Mouse (Mus musculus): ENCODE data around the gene Stard8. TPM values are rescaled to one million over a fixed set of nuclear protein-coding genes. Genes with fewer than 3 reads are reported as not detected.
"Not testable (repeated sequence)": the region's sequence is repeated elsewhere in the genome, so short reads cannot be mapped to it uniquely, and the experiment has no call there.

Gene Stard8
- 31.1 and 32.3 TPM in 2 replicates for total RNA-seq (2021)
- long read RNA-seq, experiment 1, full-length matches to known transcripts: 5 of 9 reads
- long read RNA-seq, experiment 1, partial matches to known transcripts: 3 of 9 reads
- long read RNA-seq, experiment 1, other reads (novel, unspliced or antisense): 1 of 9 reads
- long read RNA-seq, experiment 2, full-length matches to known transcripts: 7 of 15 reads
- long read RNA-seq, experiment 2, partial matches to known transcripts: 6 of 15 reads
- long read RNA-seq, experiment 2, other reads (novel, unspliced or antisense): 2 of 15 reads

- DNase-seq: peak; percentile 37
Measured at GRCm38 (mm10) chrX:99003046-99003445, at the start of gene Stard8. TSS of gene Stard8 (plus strand) at chrX:99003248.

DNA sequence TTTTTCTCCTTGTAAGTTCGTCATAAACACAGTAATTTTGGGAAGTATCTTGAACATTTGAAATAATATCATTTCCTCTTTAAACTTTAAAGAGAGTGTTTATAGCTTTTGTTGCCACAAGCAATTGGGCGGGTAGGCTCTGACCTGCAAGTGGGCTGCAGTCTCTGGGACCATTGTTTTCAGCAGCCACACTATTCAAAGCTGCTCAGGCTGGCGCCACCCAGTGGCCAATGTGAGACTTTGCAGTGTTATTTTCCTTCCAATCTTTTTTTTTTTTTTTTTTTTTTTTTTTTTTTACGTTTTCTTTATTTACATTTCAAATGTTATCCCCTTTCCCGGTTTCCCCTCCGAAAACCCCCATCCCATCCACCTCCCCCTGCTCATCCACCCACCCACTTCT is 49.1 kb upstream of the Stard8 start:
- peak; percentile 36 for DNase-seq

DNA sequence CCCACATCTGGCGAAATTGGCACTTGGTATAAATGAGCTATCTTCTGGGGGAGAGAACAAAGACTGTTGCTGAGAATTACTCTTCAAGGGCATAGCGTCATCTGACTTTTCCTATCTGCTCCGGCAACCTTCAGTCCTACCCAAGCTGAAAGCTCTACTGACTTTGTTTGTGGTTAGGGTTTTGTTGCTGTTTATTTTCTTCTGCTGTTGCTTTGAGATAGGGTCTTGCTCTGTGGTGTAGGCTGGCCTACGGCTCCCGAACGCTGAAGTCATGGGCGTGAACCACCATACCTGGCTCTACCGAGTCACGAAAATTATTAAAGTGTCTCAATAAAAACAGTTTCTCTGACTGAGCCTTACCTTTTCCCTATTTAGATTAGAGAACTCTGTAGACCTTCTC is 44.8 kb upstream of the Stard8 start:
- no peak for DNase-seq

- DNase-seq: no peak
Measured at GRCm38 (mm10) chrX:98959050-98959449, 44.0 kb upstream of the Stard8 start.

- no peak for DNase-seq
Measured at GRCm38 (mm10) chrX:98963742-98964141, 39.3 kb upstream of the Stard8 start.

GRCm38 (mm10) chrX:98964513-98964912 is 38.5 kb upstream of the Stard8 start:
- DNase-seq: no peak

DNA sequence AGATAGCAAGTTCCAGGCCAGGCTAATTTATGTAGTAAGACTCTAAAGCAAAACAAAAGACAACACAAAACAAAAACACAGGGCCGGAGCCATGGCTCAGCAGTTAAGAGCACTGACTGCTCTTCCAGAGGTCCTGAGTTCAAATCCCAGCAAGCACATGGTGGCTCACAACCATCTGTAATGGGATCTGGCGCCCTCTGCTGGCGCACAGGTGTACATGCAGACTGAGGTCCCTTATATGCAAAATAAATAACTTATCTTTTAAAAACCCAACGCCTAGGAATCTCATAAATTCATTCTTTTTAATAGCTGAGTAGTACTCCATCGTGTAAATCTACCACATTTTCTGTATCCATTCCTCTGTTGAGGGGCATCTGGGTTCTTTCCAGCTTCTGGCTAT is 16.4 kb upstream of the Stard8 start:
- not testable (repeated sequence) for DNase-seq

DNA sequence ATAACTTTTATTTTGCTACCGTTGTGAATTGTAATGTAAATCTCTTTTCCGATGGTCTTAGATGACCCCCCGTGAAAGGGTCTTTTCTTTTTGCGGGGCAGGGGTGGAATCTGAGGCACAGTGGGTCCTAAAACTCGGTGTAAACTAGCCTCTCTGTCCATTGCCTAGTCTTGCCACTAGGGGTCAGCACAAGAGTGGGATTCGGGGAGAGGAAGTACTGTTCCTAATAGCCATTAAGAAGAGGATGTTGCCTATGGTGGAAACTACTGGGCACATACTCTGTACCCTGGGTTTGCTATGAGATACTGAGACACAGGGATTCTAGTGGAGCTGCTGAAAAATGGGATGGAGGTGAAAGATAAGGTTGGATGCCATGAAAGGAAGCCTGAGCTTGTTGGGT is 13.5 kb upstream of the Stard8 start:
- DNase-seq: peak; percentile 75

- no peak for DNase-seq
Measured at GRCm38 (mm10) chrX:99002065-99002464, 983 bp upstream of the Stard8 start.

- DNase-seq: no peak
Measured at GRCm38 (mm10) chrX:99010581-99010980, 7.5 kb downstream of the Stard8 start.

DNA sequence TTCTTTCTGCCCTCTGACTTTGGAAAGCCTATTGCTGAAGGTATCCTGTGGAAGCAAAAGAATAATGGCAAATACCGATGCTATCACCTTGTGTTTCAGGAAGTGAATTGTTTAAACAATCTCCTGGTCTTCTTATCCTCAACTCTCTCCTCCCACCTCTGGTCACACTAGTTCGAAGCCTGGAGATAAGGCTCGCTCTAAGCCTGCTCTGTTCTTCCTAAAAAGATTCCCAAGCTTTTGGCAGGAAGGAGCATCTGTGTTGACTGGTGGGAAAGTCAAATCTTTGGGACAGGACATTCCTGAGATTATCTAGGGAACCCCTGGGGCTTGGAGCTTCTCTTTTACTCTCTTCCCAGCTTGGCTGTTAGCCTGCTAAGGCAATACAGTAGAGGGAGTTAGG is 8.2 kb downstream of the Stard8 start:
- no peak for DNase-seq

DNA sequence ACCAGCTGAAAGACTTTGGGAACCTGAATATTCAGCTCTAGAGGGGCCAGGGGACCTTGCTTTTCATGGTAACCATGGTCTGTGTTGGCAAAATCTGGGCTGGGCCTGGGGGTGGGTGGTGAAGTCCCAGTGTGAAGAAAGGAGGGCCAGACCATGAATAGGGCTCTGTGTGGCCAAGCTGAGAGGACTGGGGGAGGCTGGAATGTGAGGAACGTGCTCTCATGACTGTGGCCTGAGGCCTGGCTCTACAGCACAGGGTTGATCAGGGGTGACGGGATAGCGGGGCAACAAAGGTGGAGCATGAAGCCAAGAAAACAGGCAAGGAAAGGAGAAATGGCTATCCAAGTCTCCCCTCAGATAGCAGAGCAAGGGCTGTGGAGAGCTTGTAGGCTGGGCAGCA is 9.4 kb downstream of the Stard8 start:
- no peak for DNase-seq

GRCm38 (mm10) chrX:99015705-99016104 is 12.7 kb downstream of the Stard8 start:
- DNase-seq: no peak

- no peak for DNase-seq
Measured at GRCm38 (mm10) chrX:99016987-99017386, 13.9 kb downstream of the Stard8 start.

GRCm38 (mm10) chrX:99017874-99018273 is 14.8 kb downstream of the Stard8 start:
- DNase-seq: no peak

DNA sequence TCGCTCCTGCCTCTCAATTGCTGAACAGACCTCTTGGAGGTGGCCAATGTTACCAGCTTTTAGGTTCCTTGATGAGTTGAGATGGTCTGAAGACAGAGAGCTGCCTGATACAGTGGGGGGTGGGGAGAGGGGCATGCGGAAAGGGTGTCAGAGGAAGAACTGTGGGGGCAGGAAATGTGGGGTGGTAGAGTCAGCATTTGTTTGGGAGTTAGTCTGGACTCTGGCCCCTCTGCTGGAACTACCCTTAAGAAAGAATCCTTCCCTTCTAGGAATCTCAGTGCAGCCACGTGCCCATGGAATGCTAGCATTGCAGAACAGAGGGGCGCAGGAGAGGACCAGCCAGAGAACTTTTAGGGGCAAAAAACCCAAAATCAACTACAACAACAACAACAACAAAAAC is 16.3 kb downstream of the Stard8 start:
- DNase-seq: no peak

GRCm38 (mm10) chrX:99020215-99020614 is 17.2 kb downstream of the Stard8 start:
- DNase-seq: no peak

DNA sequence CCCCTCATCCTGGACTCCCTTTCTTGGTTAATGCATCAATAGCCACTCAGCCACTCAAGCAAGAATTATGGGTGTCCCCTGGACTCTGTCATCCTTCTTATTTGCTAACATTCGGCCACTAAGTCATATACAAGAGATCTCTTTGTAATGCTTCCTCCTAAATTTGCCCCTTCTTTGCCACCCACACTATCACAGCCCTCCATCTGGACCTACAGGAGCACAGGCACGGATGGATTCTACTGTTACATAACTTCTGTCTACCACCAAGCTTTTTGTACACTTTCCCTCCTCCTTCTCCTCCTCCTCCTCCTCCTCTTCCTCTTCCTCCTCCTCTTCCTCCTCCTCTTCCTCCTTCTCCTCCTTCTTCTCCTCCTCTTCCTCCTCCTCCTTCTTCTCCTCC is 18.5 kb downstream of the Stard8 start:
- DNase-seq: no peak

GRCm38 (mm10) chrX:99023951-99024350 is 20.9 kb downstream of the Stard8 start:
- DNase-seq: no peak

- no peak for DNase-seq
Measured at GRCm38 (mm10) chrX:99035407-99035806, 32.4 kb downstream of the Stard8 start.

DNA sequence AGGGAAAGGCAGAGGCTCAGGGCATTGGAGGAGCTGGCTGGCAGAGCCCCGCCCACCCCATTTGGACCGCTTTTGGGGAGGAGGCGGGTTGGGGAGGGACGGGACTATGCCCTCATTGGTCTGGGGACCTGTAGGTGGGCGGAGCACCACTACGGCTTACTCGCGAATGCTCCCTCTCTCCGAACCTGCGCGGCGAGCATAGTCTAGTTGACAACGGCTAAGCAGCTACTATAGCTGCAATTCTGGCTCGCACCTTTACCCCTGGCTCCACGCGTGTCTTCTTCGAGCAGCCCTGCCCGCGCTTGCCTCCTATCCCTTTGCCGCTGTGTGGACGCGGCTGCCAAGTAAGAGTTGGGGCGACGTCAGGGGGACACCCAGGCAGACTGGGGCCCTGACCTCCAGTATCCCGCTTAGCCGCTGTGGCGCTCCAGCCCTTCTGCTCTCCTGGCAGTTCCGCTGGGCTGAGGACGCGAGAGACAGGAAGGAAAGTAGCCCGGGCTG is 39.5 kb downstream of the Stard8 start:
- DNase-seq: peak; percentile 91

- no peak for DNase-seq
Measured at GRCm38 (mm10) chrX:99043275-99043674, 40.2 kb downstream of the Stard8 start.

GRCm38 (mm10) chrX:99043739-99044138 is 40.7 kb downstream of the Stard8 start:
- DNase-seq: peak; percentile 38

DNA sequence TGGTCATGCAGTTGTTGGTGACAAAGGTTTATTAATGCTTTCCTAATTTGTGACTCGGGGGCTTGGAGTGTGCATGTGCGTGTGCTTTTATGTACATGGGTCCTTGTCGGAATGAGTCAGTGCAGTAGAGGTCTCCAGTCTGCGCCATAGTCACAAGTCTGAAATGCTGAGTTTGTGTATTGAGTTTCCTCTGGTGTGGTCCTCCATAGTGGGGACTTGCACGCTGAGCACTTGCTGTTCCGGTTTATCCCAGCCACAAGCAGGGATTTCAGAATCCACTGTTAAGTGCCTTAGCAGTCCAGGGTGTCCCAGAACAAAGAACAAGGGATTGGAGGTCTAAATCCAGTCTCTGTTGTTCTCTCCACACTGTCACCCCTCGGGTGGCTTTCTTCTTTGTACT is 42.3 kb downstream of the Stard8 start:
- no peak for DNase-seq

Measured in adrenal gland, postnatal 14 days (tissue).